Mouse (Mus musculus) heart, embryonic 14.5 days (tissue): ENCODE measurements around the gene Srpk2. TPM values are rescaled to one million over a fixed set of nuclear protein-coding genes. Genes with fewer than 3 reads are reported as not detected.
"Not testable (repeated sequence)": the region's sequence is repeated elsewhere in the genome, so short reads cannot be mapped to it uniquely, and the experiment has no call there.

Experiments used
- ATAC-seq: fragments of 200-750 bp; cut with Nextera tagmentation; 2 replicates; pipeline ENCODE4 v1.8.0; 2017; ENCODE audit warnings: low read depth, moderate TSS enrichment; ENCODE audit not compliant: insufficient number of reproducible peaks, insufficient read depth, low FRiP score
- H3K27ac ChIP-seq, 2 experiments: fragments of 200-500 bp in 1 of 2; fragments of 300-500 bp in 1 of 2; sonication (generic) in 1 of 2; replicated peaks in 1 of 2; 2 replicates each; pipeline ENCODE4 v1.5.1; 2012 to 2014; ENCODE audit warnings: low read depth in 2 of 2, low read length in 2 of 2, control low read depth in 1 of 2, mild to moderate bottlenecking in 1 of 2, mixed read lengths in 1 of 2; ENCODE audit not compliant: control insufficient read depth in 1 of 2, insufficient read depth in 1 of 2
- H3K27me3 ChIP-seq: fragments of 300-500 bp; sonication (generic); 2 replicates; pipeline ENCODE4 v1.6.1; 2014; ENCODE audit warnings: mild to moderate bottlenecking, low read length, control low read depth; ENCODE audit not compliant: control insufficient read depth, insufficient read depth
- H3K36me3 ChIP-seq: fragments of 300-500 bp; sonication (generic); 2 replicates; pipeline ENCODE4 v1.6.1; 2014; ENCODE audit warnings: mild to moderate bottlenecking, control low read depth, low read length, mixed read lengths; ENCODE audit not compliant: control insufficient read depth, insufficient read depth
- H3K4me1 ChIP-seq, 2 experiments: fragments of 200-500 bp in 1 of 2; fragments of 300-500 bp in 1 of 2; sonication (generic) in 1 of 2; 2 replicates each; pipeline ENCODE4 v1.6.1; 2012 to 2014; ENCODE audit warnings: low read length in 2 of 2, control low read depth in 1 of 2, mixed read lengths in 1 of 2; ENCODE audit not compliant: control insufficient read depth in 2 of 2, insufficient read depth in 2 of 2
- H3K4me2 ChIP-seq: fragments of 300-500 bp; sonication (generic); 2 replicates; pipeline ENCODE4 v1.6.1; 2014; ENCODE audit warnings: mild to moderate bottlenecking, low read length
- H3K4me3 ChIP-seq, 2 experiments: fragments of 200-500 bp in 1 of 2; fragments of 300-500 bp in 1 of 2; sonication (generic) in 1 of 2; 2 replicates each; pipeline ENCODE4 v1.5.1; 2012 to 2014; ENCODE audit warnings: low read length in 2 of 2, mild to moderate bottlenecking in 2 of 2, control low read depth in 1 of 2, low read depth in 1 of 2, moderate library complexity in 1 of 2; ENCODE audit not compliant: control insufficient read depth in 1 of 2, insufficient read depth in 1 of 2
- H3K9ac ChIP-seq: fragments of 300-500 bp; sonication (generic); 2 replicates; pipeline ENCODE4 v1.6.1; 2014; ENCODE audit warnings: mild to moderate bottlenecking, low read length
- H3K9me3 ChIP-seq: fragments of 300-500 bp; sonication (generic); 2 replicates; pipeline ENCODE4 v1.6.1; 2016; ENCODE audit warnings: low read length, control low read depth; ENCODE audit not compliant: control insufficient read depth
- WGBS: fragments of 180-500 bp; shearing (Covaris S2); extraction: QIAGEN DNeasy Blood & Tissue Kit; methylation state at CpG from one replicate; pipeline ENCODE4 v1.1.7; 2014; 5-methylcytosine and 5-hydroxymethylcytosine counted together
- polyA plus RNA-seq: library from polyadenylated mRNA; unstranded; fragments of >200 nt; fragmentation: Nextera tagmentation; extraction: Ambion mirVana; gene quantifications from 2 replicates; pipeline ENCODE4 v1.2.1, GENCODE M21; 2014

Srpk2 gene
- polyA plus RNA-seq, 1 experiment from 2014 or later, result 49.6 TPM

DNA sequence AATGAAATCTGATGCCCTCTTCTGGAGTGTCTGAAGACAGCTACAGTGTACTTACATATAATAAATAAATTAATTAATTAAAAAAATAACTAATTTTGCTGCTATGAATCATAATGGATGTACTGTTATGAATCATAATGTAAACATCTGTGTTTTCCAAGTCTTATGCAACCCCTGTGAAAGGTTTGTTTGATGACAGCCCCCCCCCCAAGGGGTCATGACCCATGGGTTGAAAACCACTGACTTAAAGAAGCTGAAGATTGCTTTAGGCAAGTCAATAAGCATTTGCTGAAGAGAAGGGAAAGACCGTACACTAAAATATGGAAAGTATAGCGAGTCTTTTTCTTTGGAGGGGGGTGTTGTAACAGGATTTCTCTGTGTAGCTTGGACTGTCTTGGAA is 35.2 kb downstream of the Srpk2 start:
- Histone ChIP-seq H3K9me3 (no peaks in the 10 kb centered on the region), H3K36me3 (no peaks in the 10 kb centered on the region), H3K27ac (no peak overlapping the region), H3K4me3 (no peak overlapping the region), H3K4me2 (no peak overlapping the region), H3K9ac (no peak overlapping the region), H3K27me3 (no peaks in the 10 kb centered on the region), H3K4me1 (no peaks in the 10 kb centered on the region)
- ATAC-seq, result no peak
- 94% methylated on average over 2 of the region's 2 CpGs for WGBS

DNA sequence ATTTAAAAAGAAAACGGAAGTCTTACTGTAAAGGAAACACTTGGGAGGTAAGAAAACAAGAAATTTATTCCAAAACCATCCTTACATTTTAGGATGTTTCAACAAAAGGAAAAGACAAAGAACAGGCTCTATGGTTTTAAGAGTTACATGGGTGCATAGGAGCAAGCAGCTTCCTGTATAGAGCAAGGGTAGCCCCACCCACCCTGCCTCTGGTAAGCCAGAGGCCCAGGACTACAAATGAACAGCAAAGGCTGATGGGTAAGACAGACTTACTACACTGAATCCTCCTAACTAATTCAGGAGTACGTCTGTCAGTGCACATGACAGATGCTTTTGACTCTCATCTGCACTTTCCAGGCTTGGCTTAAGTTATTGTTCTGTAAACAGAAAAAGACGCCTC is 38.7 kb downstream of the Srpk2 start:
- Histone ChIP-seq H3K4me3 (no peak overlapping the region), H3K9me3 (no peaks in the 10 kb centered on the region), H3K36me3 (no peaks in the 10 kb centered on the region), H3K4me2 (no peak overlapping the region), H3K27ac (no peak overlapping the region), H3K27me3 (no peaks in the 10 kb centered on the region), H3K4me1 (no peaks in the 10 kb centered on the region), H3K9ac (no peak overlapping the region)
- WGBS, result 84% methylated on average over 3 of the region's 3 CpGs
- ATAC-seq, result no peak

DNA sequence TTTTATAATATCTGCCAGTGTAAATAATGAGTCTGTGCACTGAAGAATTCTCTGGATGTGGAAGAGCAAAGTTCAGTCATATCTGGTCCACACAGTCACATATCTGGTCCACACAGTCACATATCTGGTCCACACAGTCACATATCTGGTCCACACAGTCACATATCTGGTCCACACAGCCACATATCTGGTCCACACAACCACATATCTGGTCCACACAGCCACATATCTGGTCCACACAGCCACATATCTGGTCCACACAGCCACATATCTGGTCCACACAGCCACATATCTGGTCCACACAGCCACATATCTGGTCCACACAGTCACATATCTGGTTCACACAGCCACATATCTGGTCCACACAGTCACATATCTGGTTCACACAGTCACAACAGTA is 45.2 kb downstream of the Srpk2 start:
- ATAC-seq, H3K36me3 ChIP-seq, H3K4me1 ChIP-seq, H3K4me2 ChIP-seq, H3K27ac ChIP-seq, H3K4me3 ChIP-seq, H3K9ac ChIP-seq, H3K9me3 ChIP-seq, H3K27me3 ChIP-seq: not testable (repeated sequence)

DNA sequence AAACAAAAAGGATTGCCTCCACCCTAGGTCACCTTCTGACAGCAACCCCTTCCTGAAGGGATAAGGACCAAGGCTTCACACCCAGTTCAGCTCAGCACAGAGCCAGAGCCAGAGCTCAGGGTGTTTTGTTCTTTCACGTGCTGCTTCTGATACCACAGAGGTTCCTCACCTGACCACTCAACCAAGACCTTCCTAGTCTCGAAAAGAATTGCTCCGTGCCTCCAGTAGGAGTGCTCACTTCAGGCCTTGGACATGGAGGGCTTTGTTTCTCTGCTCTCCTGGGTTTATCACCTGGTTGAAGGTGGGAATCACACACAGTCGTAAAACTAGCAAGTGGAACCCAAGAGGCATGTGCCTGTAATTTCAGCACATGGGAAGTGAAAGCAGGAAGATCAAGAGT is 46.4 kb downstream of the Srpk2 start:
- H3K27ac ChIP-seq, result no peak overlapping the region
- 69% methylated on average over 4 of the region's 4 CpGs for WGBS

DNA sequence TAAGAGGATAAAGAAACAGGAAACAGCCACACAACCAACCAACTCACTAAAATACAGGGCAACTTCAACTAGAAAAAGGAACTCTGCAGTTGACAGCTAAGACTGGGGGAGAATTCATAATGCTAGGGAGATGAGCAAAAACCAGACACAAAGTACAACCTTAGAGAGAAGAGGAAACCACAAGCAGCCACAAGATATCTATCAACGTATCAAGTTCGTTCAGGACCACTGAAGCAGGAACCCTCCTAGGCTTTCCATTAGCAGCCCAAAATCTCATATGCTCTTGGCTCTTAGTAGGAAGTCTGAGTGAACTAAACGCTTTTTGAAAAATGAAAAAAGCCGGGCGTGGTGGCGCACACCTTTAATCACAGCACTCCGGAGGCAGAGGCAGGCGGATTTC is 47.1 kb downstream of the Srpk2 start:
- no peak for ATAC-seq
- no peaks in the 10 kb centered on the region for H3K9me3 ChIP-seq
- no peak overlapping the region for H3K4me3 ChIP-seq
- no peaks in the 10 kb centered on the region for H3K36me3 ChIP-seq
- no peaks in the 10 kb centered on the region for H3K27me3 ChIP-seq
- H3K4me2 ChIP-seq, result no peak overlapping the region
- H3K27ac ChIP-seq, result no peak overlapping the region
- no peak overlapping the region for H3K9ac ChIP-seq
- WGBS, result 93% methylated on average over 8 of the region's 8 CpGs
- H3K4me1 ChIP-seq, result 0 out of 4 replicates have a peak, but pooled peaks cover 0 to 3% of the 10 kb centered on the region in 2 experiments

More for the DNA sequence above, 46.4 kb downstream of the Srpk2 start:
- Histone ChIP-seq H3K4me2 (no peak overlapping the region), H3K36me3 (no peaks in the 10 kb centered on the region), H3K4me1 (0 out of 4 replicates have a peak, but pooled peaks cover 0 to 3% of the 10 kb centered on the region in 2 experiments), H3K27me3 (no peaks in the 10 kb centered on the region), H3K9me3 (no peaks in the 10 kb centered on the region), H3K4me3 (no peak overlapping the region), H3K9ac (no peak overlapping the region)
- no peak for ATAC-seq

DNA sequence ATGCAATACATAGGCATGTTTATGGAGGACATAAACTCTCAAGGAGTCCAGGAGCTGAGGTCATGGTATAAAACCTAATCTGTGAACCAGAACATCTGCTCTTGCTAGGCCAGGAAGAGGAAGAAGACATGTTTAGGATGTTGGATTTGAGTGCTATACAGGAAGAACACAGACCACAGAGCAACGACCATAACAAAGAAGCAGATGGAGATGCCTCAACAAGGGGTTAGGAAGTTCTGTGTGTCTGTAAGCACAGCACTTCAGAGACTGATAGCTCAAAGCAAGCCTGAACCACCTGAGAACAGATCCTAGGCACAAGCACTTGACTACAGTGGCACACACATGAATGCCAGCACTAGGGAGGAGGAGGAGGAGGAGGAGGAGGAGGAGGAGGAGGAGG is 52.9 kb downstream of the Srpk2 start:
- Histone ChIP-seq H3K27ac (no peak overlapping the region), H3K9me3 (no peaks in the 10 kb centered on the region), H3K9ac (no peak overlapping the region), H3K36me3 (no peaks in the 10 kb centered on the region), H3K4me2 (no peak overlapping the region), H3K27me3 (no peaks in the 10 kb centered on the region), H3K4me3 (no peak overlapping the region), H3K4me1 (peaks cover 5 to 13% of the 10 kb centered on the region in 2 experiments)
- no peak for ATAC-seq
- WGBS, result 29% methylated on average over 1 of the region's 1 CpGs

DNA sequence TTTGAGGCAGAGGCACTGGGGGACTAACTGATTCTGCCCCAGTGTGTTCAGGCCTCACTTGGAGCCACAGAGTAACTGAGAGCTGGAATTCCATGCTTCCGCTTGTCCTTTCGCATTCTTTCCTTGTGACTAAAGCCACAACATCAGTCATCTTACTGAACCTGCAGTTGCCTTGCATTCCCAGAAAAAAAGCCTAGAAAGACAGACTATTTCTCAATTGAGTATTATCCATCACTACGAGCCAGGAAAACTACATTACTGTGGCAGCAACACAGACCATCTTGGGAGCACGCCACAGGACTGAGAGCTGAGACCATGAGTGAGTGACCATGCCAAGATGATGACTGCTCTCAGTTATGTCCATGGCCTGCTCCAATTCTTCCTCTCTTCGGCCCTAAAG is 57.2 kb downstream of the Srpk2 start:
- WGBS, result 57% methylated on average over 5 of the region's 5 CpGs
- H3K9me3 ChIP-seq, result no peaks in the 10 kb centered on the region
- peaks cover 5 to 20% of the 10 kb centered on the region in 2 experiments for H3K4me1 ChIP-seq
- H3K4me2 ChIP-seq, result no peak overlapping the region
- H3K27ac ChIP-seq, result no peak overlapping the region
- no peak overlapping the region for H3K4me3 ChIP-seq
- H3K27me3 ChIP-seq, result no peaks in the 10 kb centered on the region
- no peak for ATAC-seq
- no peak overlapping the region for H3K9ac ChIP-seq
- H3K36me3 ChIP-seq, result no peaks in the 10 kb centered on the region

DNA sequence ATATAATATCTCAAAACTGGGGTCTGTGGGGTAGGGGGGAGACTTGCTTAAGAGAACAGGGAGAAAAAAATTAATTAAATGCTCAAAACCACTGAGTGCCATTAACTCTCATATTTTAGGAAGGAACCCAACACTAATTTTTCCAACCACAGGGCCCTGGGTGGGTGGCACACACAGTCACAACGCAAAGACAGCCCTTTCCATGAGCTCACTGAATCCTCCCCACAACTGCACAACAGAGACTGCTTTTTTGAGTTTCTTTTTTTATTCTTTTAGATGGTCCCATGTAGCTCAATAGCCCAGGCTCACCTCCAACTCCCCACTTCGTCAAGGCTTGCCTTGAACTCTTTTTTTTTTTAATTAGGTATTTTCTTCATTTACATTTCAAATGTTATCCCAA is 58.2 kb downstream of the Srpk2 start:
- Histone ChIP-seq H3K9me3 (no peaks in the 10 kb centered on the region), H3K9ac (no peak overlapping the region), H3K27me3 (no peaks in the 10 kb centered on the region), H3K4me3 (no peak overlapping the region), H3K4me2 (no peak overlapping the region), H3K27ac (no peak overlapping the region), H3K4me1 (peaks cover 5 to 20% of the 10 kb centered on the region in 2 experiments), H3K36me3 (no peaks in the 10 kb centered on the region)
- ATAC-seq, result no peak
- WGBS, result 90% methylated on average over 2 of the region's 2 CpGs
